Mouse (Mus musculus) forebrain, embryonic 11.5 days (tissue): ENCODE data around the gene Chrna4. TPM values are rescaled to one million over a fixed set of nuclear protein-coding genes. Genes with fewer than 3 reads are reported as not detected.
A peak's percentile ranks its signal among the peaks of the same experiment; 100 is the strongest.

ENCODE experiments used
- ATAC-seq: fragments of 200-750 bp; cut with Nextera tagmentation; replicated peaks from 2 replicates; pipeline ENCODE4 v1.8.0; 2017; ENCODE audit warnings: moderate TSS enrichment; ENCODE audit not compliant: low FRiP score
- DNase-seq: peaks from one replicate; pipeline ENCODE4 v3.0.0-alpha.2; 2017; ENCODE audit warnings: low spot score
- H3K27ac ChIP-seq: fragments of 300-500 bp; sonication (generic); 2 replicates; pipeline ENCODE4 v1.5.1; 2014; ENCODE audit warnings: low read depth, low read length
- H3K27me3 ChIP-seq: fragments of 300-500 bp; sonication (generic); 2 replicates; pipeline ENCODE4 v1.6.1; 2014; ENCODE audit warnings: mild to moderate bottlenecking, low read length, mixed read lengths; ENCODE audit not compliant: control insufficient read depth, insufficient read depth
- H3K36me3 ChIP-seq: fragments of 300-500 bp; sonication (generic); 2 replicates; pipeline ENCODE4 v1.6.1; 2014; ENCODE audit warnings: mild to moderate bottlenecking, low read length, moderate library complexity, mixed read lengths; ENCODE audit not compliant: control insufficient read depth, insufficient read depth
- H3K4me1 ChIP-seq: fragments of 300-500 bp; sonication (generic); replicated peaks from 2 replicates; pipeline ENCODE4 v1.6.1; 2014; ENCODE audit warnings: low read length, mixed read lengths; ENCODE audit not compliant: control insufficient read depth, insufficient read depth
- H3K4me2 ChIP-seq: fragments of 300-500 bp; sonication (generic); 2 replicates; pipeline ENCODE4 v1.6.1; 2014; ENCODE audit warnings: low read depth, mild to moderate bottlenecking, low read length, moderate library complexity, mixed read lengths; ENCODE audit not compliant: severe bottlenecking
- H3K4me3 ChIP-seq: fragments of 300-500 bp; sonication (generic); 2 replicates; pipeline ENCODE4 v1.5.1; 2014; ENCODE audit warnings: low read depth, low read length
- H3K9ac ChIP-seq: fragments of 300-500 bp; sonication (generic); 2 replicates; pipeline ENCODE4 v1.6.1; 2014; ENCODE audit warnings: low read length
- H3K9me3 ChIP-seq: fragments of 300-500 bp; sonication (generic); 2 replicates; pipeline ENCODE4 v1.6.1; 2016; ENCODE audit warnings: low read length, mixed read lengths; ENCODE audit not compliant: control insufficient read depth
- WGBS: fragments of 180-500 bp; shearing (Covaris S2); extraction: QIAGEN DNeasy Blood & Tissue Kit; methylation state at CpG from one replicate; pipeline ENCODE4 v1.1.7; 2014; 5-methylcytosine and 5-hydroxymethylcytosine counted together
- polyA plus RNA-seq: library from polyadenylated mRNA; unstranded; fragments of >200 nt; fragmentation: Nextera tagmentation; extraction: Ambion mirVana; gene quantifications from 2 replicates; pipeline ENCODE4 v1.2.1, GENCODE M21; 2014

Gene Chrna4
- 18.7 and 19.3 TPM in 2 replicates for polyA plus RNA-seq

- peak within 1 kb of the TSS; percentile 29 for H3K9ac ChIP-seq
- H3K4me3 ChIP-seq: no peak within 1 kb of the TSS
- H3K27me3 ChIP-seq: peaks cover 10% of the 10 kb centered on the region
- no peaks in the 10 kb centered on the region for H3K36me3 ChIP-seq
- peak within 1 kb of the TSS; percentile 57; the same call in 1 of the 2 replicates for H3K27ac ChIP-seq
- DNase-seq: no peak
- WGBS: 54% methylated on average over 3 of the region's 3 CpGs
- ATAC-seq: no peak
- H3K4me2 ChIP-seq: no peak within 1 kb of the TSS
- H3K9me3 ChIP-seq: no peaks in the 10 kb centered on the region
- H3K4me1 ChIP-seq: peaks cover 30% of the 10 kb centered on the region
Measured at GRCm38 (mm10) chr2:181043437-181043836, at the start of gene Chrna4. Gene Chrna4 (minus strand): TSS chr2:181043546.

- H3K9ac ChIP-seq: no peak overlapping the region
- no peaks in the 10 kb centered on the region for H3K9me3 ChIP-seq
- ATAC-seq (no peak), DNase-seq (no peak)
- WGBS: 87% methylated on average over 3 of the region's 3 CpGs
- no peak overlapping the region for H3K27ac ChIP-seq
- H3K36me3 ChIP-seq: no peaks in the 10 kb centered on the region
- no peak overlapping the region for H3K4me2 ChIP-seq
- H3K4me3 ChIP-seq: no peak overlapping the region
- no peaks in the 10 kb centered on the region for H3K27me3 ChIP-seq
- no peaks in the 10 kb centered on the region for H3K4me1 ChIP-seq
Measured at GRCm38 (mm10) chr2:181090123-181090522, 46.8 kb upstream of the Chrna4 start.

DNA sequence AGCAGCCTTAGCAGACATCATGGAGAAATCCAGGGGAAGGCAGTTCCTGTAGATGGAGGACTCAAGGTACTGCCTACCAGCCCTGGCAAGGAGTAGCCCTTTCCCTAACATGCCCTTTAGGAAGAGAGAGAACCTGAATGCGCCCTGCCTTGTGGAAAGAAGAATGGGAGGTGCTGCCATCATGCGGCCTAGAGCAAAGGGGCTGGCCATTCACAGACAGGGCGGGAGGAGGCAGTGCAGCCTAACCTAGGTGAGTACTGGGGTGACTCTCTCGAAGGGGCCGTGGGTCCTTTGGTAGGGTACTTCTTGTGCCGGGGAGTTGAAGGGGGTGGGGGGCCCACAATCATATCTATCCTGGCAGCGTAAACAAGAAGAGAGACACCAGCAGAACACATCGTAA lies 41.7 kb upstream of the Chrna4 start:
- Histone ChIP-seq H3K4me3 (no peak overlapping the region), H3K36me3 (no peaks in the 10 kb centered on the region), H3K27me3 (no peaks in the 10 kb centered on the region), H3K9me3 (no peaks in the 10 kb centered on the region), H3K4me1 (no peaks in the 10 kb centered on the region), H3K4me2 (no peak overlapping the region), H3K9ac (no peak overlapping the region), H3K27ac (no peak overlapping the region)
- 57% methylated on average over 8 of the region's 8 CpGs for WGBS
- ATAC-seq (no peak), DNase-seq (no peak)

DNA sequence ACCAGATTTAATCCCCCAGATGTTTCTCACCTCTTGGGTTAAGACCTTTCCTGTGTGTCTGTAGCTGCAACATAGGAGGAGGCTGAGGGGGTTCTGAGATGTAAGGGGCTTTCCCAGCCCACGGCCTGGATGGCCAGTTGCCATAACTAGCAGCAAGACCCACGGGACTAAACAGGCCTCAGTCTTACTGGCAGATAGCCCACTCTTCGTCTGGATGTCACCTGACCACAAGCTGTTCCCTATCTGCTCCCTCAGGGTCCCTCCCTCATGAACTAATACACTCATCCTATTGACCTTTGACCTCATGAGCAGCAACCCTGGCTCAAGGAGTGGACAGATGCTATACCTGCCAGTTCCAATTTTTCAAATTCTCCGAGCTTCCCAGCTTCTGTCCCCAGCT lies 40.6 kb upstream of the Chrna4 start:
- H3K4me2 ChIP-seq: no peak overlapping the region
- 74% methylated on average over 4 of the region's 4 CpGs for WGBS
- no peak for DNase-seq

GRCm38 (mm10) chr2:181080886-181081285 lies 37.5 kb upstream of the Chrna4 start:
- no peak overlapping the region for H3K4me2 ChIP-seq
- H3K9ac ChIP-seq: no peak overlapping the region
- H3K9me3 ChIP-seq: no peaks in the 10 kb centered on the region
- peak; percentile 47 for DNase-seq
- no peaks in the 10 kb centered on the region for H3K36me3 ChIP-seq
- no peaks in the 10 kb centered on the region for H3K27me3 ChIP-seq
- no peak overlapping the region for H3K4me3 ChIP-seq
- no peak for ATAC-seq
- H3K4me1 ChIP-seq: no peaks in the 10 kb centered on the region
- WGBS: 74% methylated on average over 5 of the region's 5 CpGs
- no peak overlapping the region for H3K27ac ChIP-seq

More for the DNA sequence above, 40.6 kb upstream of the Chrna4 start:
- Histone ChIP-seq H3K9ac (no peak overlapping the region), H3K27ac (no peak overlapping the region), H3K4me1 (no peaks in the 10 kb centered on the region), H3K27me3 (no peaks in the 10 kb centered on the region), H3K9me3 (no peaks in the 10 kb centered on the region), H3K4me3 (no peak overlapping the region), H3K36me3 (no peaks in the 10 kb centered on the region)
- no peak for ATAC-seq

DNA sequence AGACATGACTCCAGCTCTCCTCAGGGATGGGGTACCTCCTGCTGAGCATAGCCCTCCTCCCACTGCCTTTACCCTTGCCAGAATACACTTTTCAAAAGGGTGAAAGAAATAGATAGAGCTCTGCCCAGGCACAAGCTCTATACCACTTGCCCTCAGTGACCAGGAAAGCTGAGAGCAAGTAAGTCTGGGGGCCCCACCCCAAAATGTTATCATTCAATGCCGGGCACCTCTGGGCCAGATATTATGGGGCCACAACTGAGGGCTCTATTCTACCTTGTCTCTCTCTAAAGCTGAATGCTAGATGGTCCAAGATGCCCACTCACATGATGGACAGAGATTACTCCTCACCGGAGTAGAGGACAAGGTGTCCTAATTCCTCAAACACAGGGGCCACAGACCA lies 36.2 kb upstream of the Chrna4 start:
- H3K4me2 ChIP-seq: no peak overlapping the region
- H3K4me1 ChIP-seq: no peaks in the 10 kb centered on the region
- DNase-seq (no peak), ATAC-seq (no peak)
- H3K27ac ChIP-seq: no peak overlapping the region
- H3K9ac ChIP-seq: no peak overlapping the region
- no peaks in the 10 kb centered on the region for H3K27me3 ChIP-seq
- no peaks in the 10 kb centered on the region for H3K9me3 ChIP-seq
- 85% methylated on average over 2 of the region's 2 CpGs for whole genome bisulfite sequencing
- no peak overlapping the region for H3K4me3 ChIP-seq
- no peaks in the 10 kb centered on the region for H3K36me3 ChIP-seq

GRCm38 (mm10) chr2:181078908-181079307 lies 35.6 kb upstream of the Chrna4 start:
- H3K4me3 ChIP-seq: no peak overlapping the region
- no peaks in the 10 kb centered on the region for H3K36me3 ChIP-seq
- H3K4me2 ChIP-seq: no peak overlapping the region
- no peak overlapping the region for H3K9ac ChIP-seq
- H3K4me1 ChIP-seq: no peaks in the 10 kb centered on the region
- ATAC-seq: no peak
- no peaks in the 10 kb centered on the region for H3K9me3 ChIP-seq
- no peaks in the 10 kb centered on the region for H3K27me3 ChIP-seq
- H3K27ac ChIP-seq: no peak overlapping the region
- WGBS: 85% methylated on average over 2 of the region's 2 CpGs
- no peak for DNase-seq

DNA sequence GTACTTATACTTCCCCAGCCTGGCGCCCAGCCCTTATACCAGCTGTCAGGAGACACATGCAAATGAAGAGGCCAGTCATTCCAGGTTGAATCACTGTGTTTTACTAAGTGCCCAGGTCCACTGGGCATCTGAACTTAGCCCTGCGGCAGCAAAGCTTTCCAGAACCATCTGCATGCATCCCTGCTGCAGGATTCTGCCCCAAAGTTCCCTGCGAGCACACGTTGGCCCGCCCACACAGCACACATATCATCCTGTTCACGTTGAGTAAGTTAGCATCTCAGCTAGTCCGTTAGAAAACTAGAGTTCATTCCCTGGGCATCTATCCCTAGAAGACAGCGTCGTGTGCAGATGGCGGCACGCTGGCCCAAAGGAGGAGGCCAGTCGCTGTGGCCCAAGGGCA lies 32.2 kb upstream of the Chrna4 start:
- no peak overlapping the region for H3K4me3 ChIP-seq
- H3K4me2 ChIP-seq: no peak overlapping the region
- 88% methylated on average over 12 of the region's 12 CpGs for WGBS
- H3K27me3 ChIP-seq: no peaks in the 10 kb centered on the region
- DNase-seq (no peak), ATAC-seq (no peak)
- no peaks in the 10 kb centered on the region for H3K4me1 ChIP-seq
- no peaks in the 10 kb centered on the region for H3K9me3 ChIP-seq
- no peak overlapping the region for H3K9ac ChIP-seq
- H3K27ac ChIP-seq: no peak overlapping the region
- no peaks in the 10 kb centered on the region for H3K36me3 ChIP-seq

- no peak overlapping the region for H3K27ac ChIP-seq
- no peak overlapping the region for H3K4me3 ChIP-seq
- H3K9me3 ChIP-seq: no peaks in the 10 kb centered on the region
- no peaks in the 10 kb centered on the region for H3K27me3 ChIP-seq
- ATAC-seq (peak; percentile 33; the same call in 1 of the 2 replicates), DNase-seq (no peak)
- 0% methylated on average over 1 of the region's 1 CpGs for WGBS
- H3K9ac ChIP-seq: no peak overlapping the region
- no peaks in the 10 kb centered on the region for H3K4me1 ChIP-seq
- no peaks in the 10 kb centered on the region for H3K36me3 ChIP-seq
- H3K4me2 ChIP-seq: no peak overlapping the region
Measured at GRCm38 (mm10) chr2:181072403-181072714, 29.0 kb upstream of the Chrna4 start.
